Mouse (Mus musculus): ENCODE measurements around the gene Rnf216.

Rnf216 gene

DNA sequence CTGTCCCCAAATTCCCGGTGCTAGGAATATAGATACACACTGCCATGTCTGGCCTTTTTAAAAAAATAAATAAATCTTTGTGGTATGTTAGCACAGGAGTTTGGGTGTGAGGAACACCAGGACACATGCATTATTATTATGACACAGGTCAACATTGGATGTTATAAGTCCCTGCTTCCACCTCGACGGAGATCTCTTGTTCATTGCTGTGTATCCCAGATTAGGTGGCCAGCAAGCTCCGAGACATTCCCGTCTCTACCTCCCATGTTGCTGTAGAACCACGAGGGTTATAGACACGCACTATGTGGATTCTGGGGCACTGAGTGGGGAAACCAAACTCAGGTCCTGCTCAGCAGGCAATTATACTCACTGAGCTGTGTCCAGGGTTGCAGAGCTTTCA is 17.5 kb downstream of the Rnf216 start:
- DNase-seq: no peak

DNA sequence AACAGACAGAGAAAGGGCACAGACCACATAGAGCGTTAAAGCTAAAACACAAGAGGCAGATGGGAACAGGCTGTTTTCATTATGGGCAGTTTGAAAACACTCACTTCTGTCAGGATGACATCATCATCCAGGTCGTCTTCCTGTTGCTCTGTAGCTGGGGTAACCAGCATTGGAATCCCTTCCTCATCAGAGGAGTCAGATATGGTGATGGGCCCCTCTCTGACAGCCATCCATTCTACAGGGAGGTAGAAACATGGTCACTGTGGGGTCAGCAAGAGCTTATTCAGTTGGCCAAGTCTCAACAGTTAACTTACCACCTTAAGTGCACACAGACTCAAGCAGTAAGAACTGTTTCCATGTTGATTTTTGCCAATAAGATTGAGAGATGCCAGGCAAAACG is 19.9 kb downstream of the Rnf216 start:
- DNase-seq: no peak

DNA sequence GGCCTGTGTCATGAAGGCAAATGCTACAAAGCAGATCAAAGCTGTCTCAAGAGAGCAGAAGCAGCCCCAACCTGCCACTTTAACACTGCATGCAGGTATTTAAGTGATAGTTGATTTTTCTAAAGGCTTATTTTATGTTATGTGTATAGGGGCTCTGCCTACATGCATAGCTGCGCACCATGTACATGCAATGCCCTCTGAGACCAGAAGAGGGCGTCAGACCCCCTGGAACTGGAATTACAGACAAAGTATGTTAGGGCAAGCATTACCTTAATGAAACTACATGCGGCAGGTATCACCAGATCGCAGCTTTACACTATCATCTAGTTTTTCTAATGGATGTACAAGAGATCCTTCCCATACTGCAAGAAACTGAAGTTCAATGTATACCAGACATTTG is 27.9 kb downstream of the Rnf216 start:
- DNase-seq: peak; percentile 38

DNA sequence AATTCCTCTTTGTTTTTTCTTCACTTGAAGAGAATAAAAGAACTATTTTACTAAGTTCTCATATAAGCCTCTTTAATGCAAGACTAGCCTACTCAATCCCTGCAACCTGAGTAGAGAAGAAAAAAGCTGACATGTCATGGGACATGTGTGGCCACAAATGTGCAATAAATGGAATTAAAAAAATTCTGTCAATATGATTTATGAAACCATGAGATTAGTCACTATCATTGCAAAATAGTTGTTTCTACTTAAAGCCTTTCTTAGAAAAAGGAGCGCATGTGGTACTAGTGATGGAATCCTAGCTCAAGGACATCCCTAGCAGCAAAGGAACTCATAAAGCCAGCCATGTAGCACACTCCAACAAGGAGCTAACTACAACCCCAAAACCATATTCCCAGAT is 33.0 kb downstream of the Rnf216 start:
- DNase-seq: no peak

DNA sequence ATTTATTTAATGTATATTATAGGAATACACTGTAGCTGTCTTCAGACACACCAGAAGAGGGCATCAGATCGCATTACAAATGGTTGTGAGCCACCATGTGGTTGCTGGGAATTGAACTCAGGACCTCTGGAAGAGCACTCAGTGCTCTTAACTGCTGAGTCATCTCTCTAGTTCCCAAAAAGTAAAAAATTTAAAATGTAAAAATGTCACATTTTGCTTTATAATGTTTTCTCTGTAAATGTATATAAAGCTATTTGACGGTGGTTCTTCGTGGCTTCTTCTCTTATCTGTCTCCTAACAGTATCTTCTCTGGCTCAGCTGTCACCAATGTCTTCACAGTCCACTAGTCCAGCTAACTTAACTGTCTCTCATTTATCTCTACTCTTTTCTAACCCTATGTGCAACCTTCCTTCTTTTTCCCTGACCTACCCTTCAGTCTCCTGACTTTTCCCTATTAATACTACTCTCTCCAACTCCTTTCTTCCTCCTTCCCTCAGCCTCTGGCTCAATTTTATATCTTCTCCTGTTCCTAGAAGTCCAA is 36.1 kb downstream of the Rnf216 start:
- no peak for DNase-seq

DNA sequence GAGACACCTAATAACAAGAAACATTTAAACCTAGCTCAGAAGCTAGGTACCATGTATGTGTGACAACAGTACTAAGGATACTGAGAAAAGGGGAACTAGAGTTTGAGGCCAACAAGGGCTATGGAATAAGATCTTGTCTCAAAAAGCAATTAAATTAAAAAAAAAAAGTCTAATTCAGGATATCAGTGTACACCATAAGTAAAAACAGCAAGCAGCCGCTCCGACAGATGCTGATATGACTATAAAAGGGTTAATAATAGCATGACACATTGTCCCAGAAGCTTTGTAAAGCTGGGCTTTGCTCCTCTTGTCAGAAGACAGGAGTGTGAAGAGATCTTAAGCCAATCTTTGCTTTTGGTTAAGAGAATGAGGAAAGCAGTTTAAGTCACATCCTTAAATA is 36.8 kb downstream of the Rnf216 start:
- DNase-seq: no peak

DNA sequence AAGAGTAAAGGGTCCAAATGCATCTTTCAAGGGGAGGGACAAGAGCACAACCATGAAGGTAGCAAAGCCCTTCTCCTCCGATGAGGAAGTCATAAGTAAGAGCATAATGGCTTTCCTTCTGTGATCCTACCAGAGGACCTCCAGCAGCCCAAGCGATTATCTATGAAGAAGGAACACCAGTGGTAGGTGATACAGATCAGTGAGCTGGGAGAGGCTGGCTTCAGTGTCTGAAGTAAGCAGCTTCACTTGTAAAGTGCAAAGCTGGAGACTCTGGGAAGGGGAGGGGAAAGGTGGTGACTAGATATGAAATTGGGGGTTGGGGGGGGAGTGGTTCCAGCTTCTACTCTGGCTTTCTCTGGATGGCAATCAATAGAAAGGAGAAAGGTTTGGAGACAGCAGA is 43.7 kb downstream of the Rnf216 start:
- no peak for DNase-seq

DNA sequence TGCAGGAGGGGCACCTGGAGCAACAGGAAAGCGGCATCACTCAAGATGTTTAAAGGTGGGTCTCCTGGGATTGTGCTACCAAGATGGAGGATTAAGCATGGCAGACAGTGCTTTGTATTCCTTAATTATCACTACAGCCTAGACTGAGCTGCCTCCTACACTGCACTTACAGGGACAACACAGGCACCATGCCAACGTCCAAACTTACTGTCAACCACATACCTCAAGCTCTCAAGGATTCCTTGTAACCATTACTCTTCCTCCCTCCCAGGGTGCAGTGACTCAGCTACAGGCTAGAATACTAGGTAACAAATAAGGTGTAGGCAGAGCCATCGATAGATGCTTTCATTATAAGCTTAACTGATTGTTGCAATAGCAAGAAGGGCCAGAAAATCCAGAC is 44.4 kb downstream of the Rnf216 start:
- DNase-seq: no peak

DNA sequence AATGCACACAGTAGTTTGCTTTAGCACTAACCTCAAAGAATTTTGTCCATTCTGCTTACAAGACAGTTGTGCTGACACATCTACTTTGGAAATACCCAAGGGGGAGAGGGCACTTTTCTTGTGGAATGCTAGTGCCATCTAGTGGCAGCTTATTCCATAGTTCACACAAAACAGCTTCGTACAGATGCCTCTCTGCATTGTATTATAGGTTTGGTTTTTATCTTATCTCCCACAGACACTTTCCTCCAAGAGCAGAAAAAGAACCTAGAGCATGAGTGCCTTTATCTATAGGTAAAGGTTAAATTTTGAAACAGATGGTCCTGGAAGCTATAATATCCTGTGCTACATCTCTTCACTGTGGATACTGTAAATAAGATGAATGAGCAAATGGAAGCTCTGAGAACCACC is 46.2 kb downstream of the Rnf216 start:
- peak; percentile 53 for DNase-seq

DNA sequence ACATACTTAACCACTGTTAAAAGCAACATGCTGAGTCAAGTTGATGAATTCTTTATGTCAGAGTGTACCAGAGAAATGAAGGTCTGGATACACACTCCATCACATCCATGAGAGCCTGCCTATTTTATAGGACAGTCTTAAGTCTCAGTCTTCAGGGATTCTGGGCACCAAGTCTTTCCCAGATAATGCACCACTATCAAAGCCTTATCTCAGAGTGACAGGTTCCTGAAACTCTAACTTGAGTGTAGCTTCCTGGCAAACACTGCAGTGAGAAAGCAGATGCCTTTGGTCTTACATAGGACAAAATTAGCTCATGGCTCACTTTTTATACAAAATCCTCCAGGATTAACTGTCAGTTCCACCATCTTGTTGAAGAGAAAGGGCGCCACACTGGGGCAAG is 46.7 kb downstream of the Rnf216 start:
- DNase-seq: no peak

DNA sequence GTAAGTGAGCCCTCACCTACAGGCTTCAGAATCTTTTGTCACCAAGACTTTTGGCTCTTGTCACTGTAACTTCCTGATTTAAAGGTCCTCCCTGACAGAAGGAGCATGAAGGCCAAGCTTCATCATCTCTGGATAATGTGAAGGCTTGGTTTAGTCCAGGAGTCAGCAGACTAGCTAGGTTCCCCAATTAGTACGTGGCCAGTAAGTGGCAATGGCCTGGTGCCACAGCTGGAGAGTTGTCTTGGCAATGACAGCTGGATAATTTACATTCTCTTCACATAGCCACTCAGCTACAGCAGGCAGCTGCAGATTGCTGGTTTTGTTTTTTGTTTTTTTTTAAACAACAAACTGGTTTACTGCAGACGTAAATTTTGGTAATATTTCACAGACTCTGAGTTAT is 47.6 kb downstream of the Rnf216 start:
- no peak for DNase-seq

DNA sequence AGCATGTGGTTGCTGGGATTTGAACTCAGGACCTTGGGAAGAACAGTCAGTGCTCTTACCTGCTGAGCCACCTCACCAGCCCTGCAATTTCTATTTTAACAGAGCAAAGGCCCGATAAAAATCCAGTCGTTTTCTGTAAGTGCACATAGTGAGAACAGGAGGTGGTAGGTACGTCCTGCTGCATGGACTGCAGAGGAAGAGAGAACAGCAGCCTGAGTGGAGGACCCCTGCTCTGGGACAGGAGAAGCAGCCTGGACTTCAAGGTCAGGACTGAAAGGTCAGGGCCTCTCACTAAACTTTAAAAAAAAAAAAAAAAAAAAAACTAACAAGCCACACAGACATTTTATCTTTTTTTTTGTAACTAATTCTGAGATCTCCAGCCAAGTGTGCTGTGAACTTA is 50.5 kb downstream of the Rnf216 start:
- no peak for DNase-seq

DNA sequence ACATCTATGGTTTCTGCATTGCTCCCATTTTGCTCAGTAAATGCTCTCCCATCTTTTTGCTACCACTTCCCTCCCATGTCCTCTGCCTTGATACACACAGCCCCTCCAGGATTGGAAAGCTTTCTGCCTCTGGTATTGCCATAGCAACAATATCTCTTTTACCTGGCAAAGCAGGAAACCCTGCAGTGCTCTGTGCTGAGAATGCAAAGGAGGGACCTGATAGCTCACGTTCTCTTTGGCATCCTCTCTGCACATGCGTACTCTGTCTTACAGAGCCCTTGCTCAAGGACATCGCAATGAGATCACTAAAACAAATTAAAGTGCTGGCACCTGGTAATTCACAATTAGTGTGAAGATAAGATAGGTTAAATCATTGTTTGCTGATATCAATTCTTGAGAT is 51.3 kb downstream of the Rnf216 start:
- no peak for DNase-seq

DNA sequence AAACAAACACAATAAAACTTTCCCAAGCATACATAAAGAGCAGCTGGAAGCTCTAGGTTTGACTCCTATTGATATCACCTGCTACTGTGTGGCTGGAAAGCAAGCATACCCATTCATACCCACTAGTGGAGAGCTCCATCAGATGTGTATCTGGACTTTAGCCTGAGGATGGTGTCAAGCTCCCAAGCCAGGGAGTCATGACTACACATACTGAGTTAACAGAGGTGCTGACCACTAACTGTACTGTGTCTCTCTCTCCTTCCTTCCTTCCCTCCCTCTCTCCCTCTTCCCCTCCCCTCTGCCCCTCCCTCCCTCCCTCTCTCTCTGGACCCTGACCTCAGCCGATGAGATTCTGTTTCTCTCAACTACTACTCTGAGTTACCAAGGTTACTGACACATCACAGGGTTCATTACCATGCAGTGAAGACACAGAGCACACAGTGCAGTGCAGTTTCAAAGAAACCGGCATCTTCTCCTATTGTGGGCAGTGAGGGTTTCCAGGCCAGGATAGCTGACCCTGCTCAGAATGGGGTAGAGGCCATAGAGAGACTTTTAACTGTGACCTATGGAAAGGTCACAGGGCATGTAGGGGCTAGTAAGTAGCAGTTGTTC is 51.9 kb downstream of the Rnf216 start:
- no peak for DNase-seq

DNA sequence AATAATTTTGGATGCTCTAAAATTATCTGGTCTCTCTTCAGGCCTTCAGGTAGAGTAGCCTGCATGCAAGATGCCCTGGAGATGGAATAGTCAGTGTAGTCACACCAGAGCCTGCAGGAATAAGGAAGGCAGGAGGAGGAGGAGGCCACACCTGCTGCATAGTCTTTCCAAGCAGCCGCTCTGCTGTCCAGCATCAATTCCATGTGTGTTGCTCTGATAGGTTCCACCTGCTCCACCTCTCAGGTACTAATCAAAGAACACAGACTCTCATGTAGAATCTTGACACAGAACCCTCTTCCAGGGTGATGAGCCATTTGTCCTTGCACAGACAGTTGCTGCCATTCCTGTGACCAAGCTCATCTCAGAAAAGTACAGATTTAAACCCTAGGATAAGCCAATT is 52.8 kb downstream of the Rnf216 start:
- no peak for DNase-seq

DNA sequence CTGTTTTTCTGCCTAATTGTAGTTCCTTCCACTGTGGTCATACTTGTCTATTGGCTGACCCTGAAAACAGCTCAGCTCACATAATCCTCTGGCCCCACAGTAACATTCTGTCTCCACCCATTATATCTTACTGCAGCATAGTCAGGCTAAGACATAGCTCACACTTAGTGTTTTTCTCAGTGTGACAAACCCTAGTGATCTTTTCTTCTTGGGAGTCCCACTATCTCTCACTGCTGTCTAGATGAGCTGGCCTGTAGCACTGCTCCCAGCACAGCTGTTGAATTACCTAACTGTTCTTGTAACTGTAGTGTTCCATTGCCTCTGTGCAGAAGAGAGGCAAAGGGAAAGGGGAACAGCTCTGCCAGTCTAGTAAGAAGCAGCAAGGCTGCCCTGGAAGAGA is 53.6 kb downstream of the Rnf216 start:
- no peak for DNase-seq

DNA sequence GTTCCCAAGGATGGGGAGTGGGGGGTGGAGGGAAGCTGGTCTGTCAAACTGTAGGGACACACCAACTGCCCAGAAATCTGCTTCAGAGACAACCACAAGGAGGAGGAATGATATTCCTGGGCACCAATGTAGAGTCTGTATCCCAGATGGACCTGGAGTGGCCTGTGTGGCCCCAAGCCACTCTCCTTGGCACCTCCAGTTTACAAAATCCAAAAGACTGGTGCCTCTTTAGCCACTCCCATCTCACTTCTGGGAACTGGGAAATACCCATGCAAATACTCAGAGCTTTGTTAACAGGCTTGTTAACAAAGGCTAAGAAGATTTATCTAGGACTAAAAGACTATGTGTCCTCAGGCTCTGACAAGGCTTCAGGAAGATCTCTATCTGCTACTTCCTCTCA is 54.1 kb downstream of the Rnf216 start:
- no peak for DNase-seq

DNA sequence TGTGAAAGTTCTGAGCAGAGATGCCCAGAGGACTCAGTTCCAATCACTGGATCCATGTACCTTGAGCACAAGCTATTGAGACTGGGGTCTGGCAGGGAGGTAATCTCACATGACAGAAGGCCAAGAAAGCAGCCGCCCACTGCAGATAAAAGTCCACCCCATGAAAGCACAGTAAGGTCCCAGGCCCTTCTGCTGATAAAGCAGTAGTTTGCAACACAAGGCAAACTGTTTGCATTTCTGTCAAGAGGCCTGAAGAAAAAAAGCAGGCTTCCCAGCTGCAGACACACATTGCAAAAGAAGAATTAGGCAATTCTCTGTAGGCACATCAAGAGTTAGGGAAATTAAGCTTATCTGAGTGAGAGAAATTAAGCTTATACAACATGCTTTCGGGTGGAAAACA is 54.6 kb downstream of the Rnf216 start:
- DNase-seq: no peak

DNA sequence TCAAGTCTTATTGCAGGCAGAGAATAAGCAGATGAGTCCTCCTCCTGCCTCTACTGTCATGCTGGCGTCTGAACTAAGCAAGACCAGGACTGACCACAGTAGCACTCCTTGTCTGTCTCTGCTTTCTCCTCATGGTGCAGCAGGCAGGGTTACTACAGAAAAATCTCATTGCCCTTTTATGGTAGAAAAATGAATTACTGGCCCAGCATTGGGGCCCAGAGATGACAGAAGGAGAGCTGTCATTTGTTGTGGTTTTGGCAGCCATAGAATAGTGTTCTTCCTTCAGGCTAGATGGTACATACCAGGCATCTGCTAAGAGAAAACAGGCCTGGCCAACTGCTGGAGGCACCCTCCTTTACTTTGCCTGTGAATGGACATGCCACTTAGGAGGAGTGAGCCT is 55.0 kb downstream of the Rnf216 start:
- DNase-seq: peak; percentile 11

DNA sequence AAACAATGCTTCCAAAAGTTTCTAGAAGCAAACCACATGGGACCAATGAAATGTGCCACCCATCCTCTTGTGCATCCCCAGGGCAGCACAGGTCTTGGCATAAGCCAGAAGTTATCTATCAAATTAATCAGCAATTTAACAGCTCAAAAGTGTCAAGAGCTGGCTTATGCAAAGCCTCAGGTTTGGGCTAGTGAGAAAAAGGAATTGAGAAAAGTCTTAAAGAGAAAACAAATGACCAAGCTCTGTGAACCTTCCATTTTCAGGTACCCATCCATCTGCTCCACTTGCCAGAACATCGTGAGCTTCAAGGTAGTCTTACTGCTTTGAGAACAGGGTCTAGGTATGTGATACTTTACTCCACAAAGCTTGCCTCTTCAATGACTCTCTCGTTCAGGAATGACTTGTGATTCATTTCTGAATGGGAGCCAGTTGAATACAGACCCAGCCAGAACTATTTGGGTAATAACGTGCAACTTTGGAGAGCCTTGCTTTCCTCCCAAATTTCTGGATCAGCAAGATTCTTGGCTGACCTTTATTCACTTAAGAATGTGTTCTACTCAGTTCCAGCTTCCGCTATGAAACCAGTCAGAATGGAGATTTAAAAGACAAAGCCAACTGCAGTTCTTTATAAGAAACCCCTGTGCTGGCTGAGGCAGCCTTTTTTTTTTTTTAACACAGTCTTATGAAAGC is 56.5 kb downstream of the Rnf216 start:
- DNase-seq: no peak

DNA sequence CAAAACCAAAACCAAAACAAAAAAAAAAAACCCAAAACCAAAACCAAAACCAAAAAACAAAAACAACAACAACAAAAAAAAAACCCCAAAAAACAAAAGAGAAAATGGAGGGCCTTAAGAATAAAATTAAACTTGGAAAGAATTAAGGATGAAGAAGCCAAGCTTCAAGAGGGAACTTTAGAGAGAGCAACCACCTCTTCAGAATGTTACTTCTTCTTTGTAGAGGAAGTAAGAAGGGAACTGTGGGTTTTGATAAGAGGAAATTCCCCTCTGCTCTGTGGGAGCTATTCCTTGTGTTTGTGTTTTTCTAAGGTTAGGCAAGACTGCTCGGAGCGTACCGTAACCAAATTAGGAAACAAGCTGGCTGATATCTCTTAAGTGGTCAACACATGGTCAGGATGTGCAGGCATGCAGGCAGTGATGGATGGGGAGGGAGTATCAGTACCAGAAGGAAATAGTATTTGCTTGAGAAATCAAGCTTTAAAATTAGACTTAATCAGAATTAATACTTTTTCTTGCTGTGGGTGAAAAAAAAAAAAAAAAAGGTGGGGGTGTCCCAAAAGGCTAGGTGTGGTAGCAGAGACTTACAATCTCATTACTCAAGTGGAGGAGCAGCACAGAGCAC is 57.2 kb downstream of the Rnf216 start:
- no peak for DNase-seq

DNA sequence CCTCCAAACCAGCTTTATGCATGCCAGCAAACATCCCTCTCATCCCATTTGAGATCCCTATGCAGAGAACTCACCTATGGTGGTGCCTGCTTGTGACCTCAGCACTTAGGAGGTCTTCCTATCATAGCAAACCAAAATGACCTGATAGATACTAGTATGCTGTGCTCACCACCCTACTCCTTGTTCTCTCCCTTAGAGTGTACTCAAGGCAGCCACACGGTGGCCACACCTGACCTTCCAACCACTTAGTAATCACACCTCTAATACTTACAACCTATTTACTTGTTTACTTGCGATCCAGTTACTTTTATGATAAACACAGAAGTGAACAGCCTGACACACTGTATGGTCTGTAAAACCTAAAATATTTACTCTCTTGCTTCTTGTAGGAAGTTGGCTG is 58.1 kb downstream of the Rnf216 start:
- DNase-seq: no peak

DNA sequence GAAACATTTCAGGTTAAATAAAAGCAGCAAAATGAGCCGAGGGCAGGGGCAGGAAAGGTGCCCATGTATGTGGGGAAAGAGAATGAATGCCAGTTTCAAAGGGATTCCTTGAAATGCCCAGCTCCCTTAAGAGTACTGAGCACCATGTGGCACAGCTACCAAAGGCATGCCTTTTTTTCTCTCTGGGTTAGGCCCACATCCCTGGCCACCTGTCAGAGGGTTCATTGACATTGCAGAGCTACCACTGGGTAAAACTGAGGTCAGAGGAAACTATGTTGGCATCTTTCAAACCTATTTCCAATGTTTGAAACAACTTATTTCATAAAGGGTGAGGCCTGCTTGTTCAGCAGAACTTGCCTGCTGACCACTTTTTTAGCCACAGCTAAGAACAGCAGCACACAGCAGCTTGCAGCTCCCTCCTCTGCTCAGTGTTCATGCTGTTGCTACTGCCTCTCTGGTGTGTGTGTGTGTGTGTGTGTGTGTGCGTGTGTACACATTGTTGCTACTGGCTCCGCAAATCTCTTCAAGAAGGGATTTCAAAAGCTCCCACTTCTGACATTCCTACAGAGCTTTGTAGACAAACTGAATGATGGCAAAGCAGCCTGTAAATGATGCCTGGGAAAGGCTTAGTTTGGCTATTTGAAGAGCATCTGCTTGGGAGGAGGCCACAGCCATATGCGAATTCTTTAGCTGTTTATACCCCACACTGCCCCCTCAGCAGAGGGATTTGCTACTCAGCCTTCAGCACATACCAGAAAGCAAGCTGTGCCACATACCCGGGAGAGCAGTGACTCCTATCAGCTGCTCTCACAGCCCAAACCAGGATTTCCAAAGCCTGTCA is 59.4 kb downstream of the Rnf216 start:
- no peak for DNase-seq

DNA sequence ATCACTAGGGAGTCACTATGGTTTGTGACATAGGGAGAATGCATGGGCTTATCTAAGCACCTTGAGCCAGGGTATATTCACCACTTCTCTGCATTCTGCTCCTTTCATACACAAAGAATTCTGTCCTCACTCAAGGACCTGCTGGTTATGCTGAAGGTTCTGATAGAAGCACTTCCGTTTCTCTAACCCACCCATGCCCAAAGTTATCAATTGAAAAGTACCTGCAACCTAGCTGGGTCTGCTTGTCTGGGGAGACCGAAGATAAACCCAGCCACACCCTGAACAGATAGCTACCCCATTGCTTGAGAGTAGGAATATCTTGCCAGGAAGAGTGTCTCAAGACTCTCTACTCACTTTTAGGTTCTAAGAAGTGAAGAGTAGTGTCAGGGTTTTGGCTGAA is 60.1 kb downstream of the Rnf216 start:
- DNase-seq: no peak
